Mouse (Mus musculus) liver, embryonic 14.5 days (tissue): ENCODE results near the gene Apba2.

Experiments
- CTCF ChIP-seq: IDR thresholded peaks from 2 replicates; pipeline ENCODE4 v1.5.1; 2016; ENCODE audit warnings: antibody characterized with exemption, low read depth, control low read depth
- EP300 ChIP-seq: IDR thresholded peaks from 2 replicates; pipeline ENCODE4 v1.6.1; 2016; ENCODE audit warnings: antibody characterized with exemption, low read depth

GRCm38 (mm10) chr7:64656787-64657186, 155.3 kb downstream of the Apba2 start:
- TF ChIP-seq CTCF (no peak), EP300 (no peak)
